Mouse (Mus musculus): ENCODE results near the gene Mrpl4. TPM values are rescaled to one million over a fixed set of nuclear protein-coding genes. Genes with fewer than 3 reads are reported as not detected.
"Not testable (repeated sequence)": the region's sequence is repeated elsewhere in the genome, so short reads cannot be mapped to it uniquely, and the experiment has no call there.

Gene Mrpl4
- polyA plus RNA-seq, 1 experiment from 2014 or later, result 114 TPM

DNA sequence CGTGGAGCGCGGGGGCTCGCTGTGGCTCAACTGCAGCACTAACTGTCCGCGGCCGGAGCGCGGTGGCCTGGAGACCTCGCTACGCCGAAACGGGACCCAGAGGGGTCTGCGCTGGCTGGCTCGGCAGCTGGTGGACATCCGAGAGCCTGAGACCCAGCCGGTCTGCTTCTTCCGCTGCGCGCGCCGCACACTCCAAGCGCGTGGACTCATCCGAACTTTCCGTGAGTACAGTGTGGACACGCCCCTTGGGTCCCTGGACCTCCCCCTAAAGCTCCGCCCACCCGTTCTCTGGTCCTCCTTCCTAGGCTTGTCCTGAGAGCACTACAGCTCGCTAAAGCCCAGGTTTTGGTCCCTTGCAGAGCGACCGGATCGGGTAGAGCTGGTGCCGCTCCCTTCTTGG is 30.6 kb downstream of the Mrpl4 start:
- no peak for ATAC-seq (ENCODE audit: low FRiP score)
- WGBS, result under 1% methylated on average over 34 of the region's 34 CpGs
- H3K9ac ChIP-seq (replicated peaks), result peak overlapping the region; percentile 47

GRCm38 (mm10) chr9:21034481-21035085 is 32.0 kb downstream of the Mrpl4 start:
- Histone ChIP-seq H3K4me2 (peak overlapping the region; percentile 85), H3K4me1 (peaks cover 79% of the 10 kb centered on the region), H3K4me3 (replicated peaks) (0 out of 2 replicates have a peak overlapping the region, but pooled peaks have one; percentile 51), H3K36me3 (no peaks in the 10 kb centered on the region), H3K27ac (replicated peaks) (no peak overlapping the region), H3K9me3 (replicated peaks) (no peaks in the 10 kb centered on the region), H3K9ac (replicated peaks) (no peak overlapping the region), H3K27me3 (replicated peaks) (peaks cover 84% of the 10 kb centered on the region)
- 4% methylated on average over 17 of the region's 17 CpGs for WGBS
- no peak for ATAC-seq (ENCODE audit: low FRiP score)

More for the DNA sequence above, 30.6 kb downstream of the Mrpl4 start:
- peak overlapping the region; percentile 48 for H3K4me3 ChIP-seq (replicated peaks)
- no peak overlapping the region for H3K27ac ChIP-seq (replicated peaks)
- no peaks in the 10 kb centered on the region for H3K9me3 ChIP-seq (replicated peaks)
- peak overlapping the region; percentile 86 for H3K4me2 ChIP-seq
- H3K36me3 ChIP-seq, result no peaks in the 10 kb centered on the region
- peaks cover 85% of the 10 kb centered on the region for H3K27me3 ChIP-seq (replicated peaks)
- peaks cover 85% of the 10 kb centered on the region for H3K4me1 ChIP-seq

- Histone ChIP-seq H3K9ac (replicated peaks) (no peak overlapping the region), H3K4me2 (peak overlapping the region; percentile 85), H3K4me1 (peaks cover 71% of the 10 kb centered on the region)
Observed at GRCm38 (mm10) chr9:21035586-21035985, 33.0 kb downstream of the Mrpl4 start.

DNA sequence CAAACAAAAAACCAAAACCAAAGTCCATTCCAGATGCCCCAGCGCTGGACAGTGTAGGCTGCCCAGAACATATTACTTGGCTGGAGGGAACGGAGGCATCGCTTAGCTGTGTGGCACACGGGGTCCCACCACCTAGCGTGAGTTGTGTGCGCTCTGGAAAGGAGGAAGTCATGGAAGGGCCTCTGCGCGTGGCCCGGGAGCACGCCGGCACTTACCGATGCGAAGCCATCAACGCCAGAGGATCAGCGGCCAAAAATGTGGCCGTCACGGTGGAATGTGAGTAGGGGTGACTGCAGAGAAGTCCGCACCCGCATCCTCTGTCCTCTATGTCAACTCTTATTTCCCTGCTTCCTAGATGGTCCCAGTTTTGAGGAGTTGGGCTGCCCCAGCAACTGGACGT is 33.6 kb downstream of the Mrpl4 start:
- Histone ChIP-seq H3K4me1 (peaks cover 65% of the 10 kb centered on the region), H3K4me3 (replicated peaks) (peak overlapping the region; percentile 51)

More at GRCm38 (mm10) chr9:21035586-21035985, 33.0 kb downstream of the Mrpl4 start:
- H3K27ac ChIP-seq (replicated peaks), result no peak overlapping the region
- WGBS, result 20% methylated on average over 9 of the region's 9 CpGs
- H3K4me3 ChIP-seq (replicated peaks), result peak overlapping the region; percentile 51
- no peaks in the 10 kb centered on the region for H3K9me3 ChIP-seq (replicated peaks)
- H3K27me3 ChIP-seq (replicated peaks), result peaks cover 84% of the 10 kb centered on the region
- ATAC-seq (ENCODE audit: low FRiP score), result no peak
- H3K36me3 ChIP-seq, result no peaks in the 10 kb centered on the region

GRCm38 (mm10) chr9:21036666-21037065 is 34.1 kb downstream of the Mrpl4 start:
- Histone ChIP-seq H3K9me3 (replicated peaks) (no peaks in the 10 kb centered on the region), H3K9ac (replicated peaks) (peak overlapping the region; percentile 72; the same call in 1 of the 2 replicates), H3K36me3 (no peaks in the 10 kb centered on the region), H3K4me2 (peak overlapping the region; percentile 85), H3K4me1 (peaks cover 60% of the 10 kb centered on the region), H3K27me3 (replicated peaks) (peaks cover 85% of the 10 kb centered on the region), H3K27ac (replicated peaks) (no peak overlapping the region), H3K4me3 (replicated peaks) (peak overlapping the region; percentile 51)
- 3% methylated on average over 22 of the region's 22 CpGs for WGBS
- no peak for ATAC-seq (ENCODE audit: low FRiP score)

More for the DNA sequence above, 33.6 kb downstream of the Mrpl4 start:
- no peak overlapping the region for H3K9ac ChIP-seq (replicated peaks)
- H3K27me3 ChIP-seq (replicated peaks), result peaks cover 85% of the 10 kb centered on the region
- ATAC-seq (ENCODE audit: low FRiP score), result no peak
- H3K36me3 ChIP-seq, result no peaks in the 10 kb centered on the region
- H3K4me2 ChIP-seq, result peak overlapping the region; percentile 85
- 7% methylated on average over 20 of the region's 20 CpGs for WGBS
- H3K9me3 ChIP-seq (replicated peaks), result no peaks in the 10 kb centered on the region
- H3K27ac ChIP-seq (replicated peaks), result no peak overlapping the region

GRCm38 (mm10) chr9:21037481-21037891 is 34.9 kb downstream of the Mrpl4 start:
- H3K4me1 ChIP-seq, result peaks cover 52% of the 10 kb centered on the region
- H3K9ac ChIP-seq (replicated peaks), result peak overlapping the region; percentile 72
- under 1% methylated on average over 31 of the region's 31 CpGs for WGBS
- H3K36me3 ChIP-seq, result no peaks in the 10 kb centered on the region
- H3K9me3 ChIP-seq (replicated peaks), result no peaks in the 10 kb centered on the region
- H3K4me3 ChIP-seq (replicated peaks), result peak overlapping the region; percentile 51
- H3K27ac ChIP-seq (replicated peaks), result no peak overlapping the region
- ATAC-seq (ENCODE audit: low FRiP score), result peak; percentile 70
- peaks cover 80% of the 10 kb centered on the region for H3K27me3 ChIP-seq (replicated peaks)
- peak overlapping the region; percentile 85 for H3K4me2 ChIP-seq

DNA sequence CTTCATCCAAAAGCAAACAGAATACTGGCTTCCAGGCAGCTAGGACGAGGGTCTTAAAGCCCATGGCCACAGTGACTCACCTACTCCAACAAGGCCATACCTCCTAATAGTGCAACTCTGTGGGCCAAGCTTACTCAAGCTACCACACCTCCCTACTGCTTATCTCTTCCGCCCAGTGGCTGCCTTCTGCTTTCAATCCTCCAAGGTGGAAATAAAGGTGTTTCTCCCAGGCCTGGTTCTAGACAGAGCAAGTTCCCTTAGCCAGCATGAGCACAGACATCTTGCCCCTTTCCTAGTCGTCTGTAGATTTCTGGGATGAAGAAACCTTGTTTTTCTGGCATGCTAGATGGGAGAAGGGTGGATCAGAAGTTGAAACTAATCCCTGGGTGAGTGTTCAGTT is 37.2 kb downstream of the Mrpl4 start:
- H3K9me3 ChIP-seq (replicated peaks), result no peaks in the 10 kb centered on the region
- WGBS, result 72% methylated on average over 3 of the region's 3 CpGs
- H3K4me2 ChIP-seq, result no peak overlapping the region
- no peak overlapping the region for H3K9ac ChIP-seq (replicated peaks)
- peaks cover 59% of the 10 kb centered on the region for H3K27me3 ChIP-seq (replicated peaks)
- ATAC-seq (ENCODE audit: low FRiP score), result no peak
- no peak overlapping the region for H3K4me3 ChIP-seq (replicated peaks)
- no peaks in the 10 kb centered on the region for H3K36me3 ChIP-seq
- no peak overlapping the region for H3K27ac ChIP-seq (replicated peaks)
- peaks cover 34% of the 10 kb centered on the region for H3K4me1 ChIP-seq

DNA sequence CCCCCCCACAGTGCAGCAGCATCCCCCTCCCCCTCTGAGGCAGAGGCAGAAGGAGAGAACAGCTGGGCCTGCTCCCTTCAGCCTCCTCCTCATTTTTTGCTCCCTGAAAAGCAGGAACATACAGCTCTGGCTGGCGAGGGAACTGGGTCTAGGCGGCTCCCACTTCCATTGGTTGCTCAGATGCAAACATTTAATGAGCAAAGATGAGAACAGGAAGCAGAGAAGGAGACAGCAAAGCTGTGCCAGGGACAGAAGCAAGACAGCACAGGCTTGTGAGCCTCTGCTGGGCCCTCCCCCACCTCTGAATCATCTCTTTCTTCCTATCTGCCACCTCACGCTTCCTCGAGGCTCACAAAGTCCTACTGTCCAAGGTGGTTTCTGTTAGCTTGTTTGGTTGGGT is 38.8 kb downstream of the Mrpl4 start:
- Histone ChIP-seq H3K4me2 (no peak overlapping the region), H3K27ac (replicated peaks) (no peak overlapping the region), H3K4me1 (peaks cover 19% of the 10 kb centered on the region), H3K27me3 (replicated peaks) (peaks cover 44% of the 10 kb centered on the region), H3K36me3 (no peaks in the 10 kb centered on the region), H3K9me3 (replicated peaks) (no peaks in the 10 kb centered on the region), H3K9ac (replicated peaks) (no peak overlapping the region), H3K4me3 (replicated peaks) (no peak overlapping the region)
- ATAC-seq (ENCODE audit: low FRiP score), result no peak
- 54% methylated on average over 4 of the region's 4 CpGs for WGBS

DNA sequence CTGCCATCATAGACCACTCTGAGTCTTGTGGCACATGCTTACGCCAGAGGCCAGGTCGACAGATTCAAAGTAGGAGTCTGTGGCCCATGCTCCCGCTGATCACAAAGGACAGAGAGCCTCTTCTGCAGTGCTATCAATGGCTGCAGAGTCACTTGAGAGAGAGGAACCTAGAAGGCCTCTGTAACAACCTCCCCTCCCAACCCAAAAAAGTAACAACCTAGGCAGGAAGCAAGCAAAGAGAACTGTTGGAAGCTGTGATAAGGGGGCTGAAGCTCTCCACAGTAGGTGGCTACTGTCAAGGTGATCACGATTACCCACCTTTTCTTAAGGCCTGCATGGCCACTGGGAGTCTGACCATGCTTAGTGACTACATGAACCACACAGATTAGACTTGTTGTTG is 41.0 kb downstream of the Mrpl4 start:
- Histone ChIP-seq H3K4me1 (no peaks in the 10 kb centered on the region), H3K9me3 (replicated peaks) (no peaks in the 10 kb centered on the region), H3K9ac (replicated peaks) (no peak overlapping the region), H3K27me3 (replicated peaks) (peaks cover 22% of the 10 kb centered on the region), H3K27ac (replicated peaks) (no peak overlapping the region), H3K4me2 (no peak overlapping the region), H3K4me3 (replicated peaks) (no peak overlapping the region), H3K36me3 (no peaks in the 10 kb centered on the region)
- no peak for ATAC-seq (ENCODE audit: low FRiP score)
- WGBS, result 87% methylated on average over 4 of the region's 4 CpGs

DNA sequence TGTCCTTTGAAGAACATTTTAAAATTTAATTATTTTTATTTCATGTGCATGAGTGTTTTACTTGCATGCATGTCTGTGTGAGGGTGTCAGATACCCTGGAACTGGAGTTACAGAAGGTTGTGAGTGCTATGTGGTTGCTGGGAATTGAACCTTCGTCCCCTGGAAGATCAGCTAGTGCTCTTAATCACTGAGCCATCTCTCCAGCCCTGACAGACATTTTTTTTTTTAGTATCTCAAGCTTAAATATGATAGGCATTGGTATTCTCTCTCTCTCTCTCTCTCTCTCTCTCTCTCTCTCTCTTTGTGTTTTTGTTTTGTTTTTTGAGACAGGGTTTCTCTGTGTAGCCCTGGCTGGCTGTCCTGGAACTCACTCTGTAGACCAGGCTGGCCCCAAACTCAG is 42.2 kb downstream of the Mrpl4 start:
- ATAC-seq (ENCODE audit: low FRiP score); H3K36me3 ChIP-seq; H3K4me3 ChIP-seq (replicated peaks); H3K4me1 ChIP-seq; H3K27me3 ChIP-seq (replicated peaks); H3K27ac ChIP-seq (replicated peaks); H3K4me2 ChIP-seq; H3K9ac ChIP-seq (replicated peaks); H3K9me3 ChIP-seq (replicated peaks): not testable (repeated sequence)
- WGBS, result 59% methylated on average over 1 of the region's 1 CpGs

GRCm38 (mm10) chr9:21045235-21045634 is 42.7 kb downstream of the Mrpl4 start:
- H3K9ac ChIP-seq (replicated peaks), result no peak overlapping the region
- WGBS, result 83% methylated on average over 3 of the region's 3 CpGs
- peaks cover 5% of the 10 kb centered on the region for H3K27me3 ChIP-seq (replicated peaks)
- no peak for ATAC-seq (ENCODE audit: low FRiP score)
- no peaks in the 10 kb centered on the region for H3K9me3 ChIP-seq (replicated peaks)
- H3K4me2 ChIP-seq, result no peak overlapping the region
- no peak overlapping the region for H3K4me3 ChIP-seq (replicated peaks)
- no peaks in the 10 kb centered on the region for H3K36me3 ChIP-seq
- no peaks in the 10 kb centered on the region for H3K4me1 ChIP-seq
- no peak overlapping the region for H3K27ac ChIP-seq (replicated peaks)

DNA sequence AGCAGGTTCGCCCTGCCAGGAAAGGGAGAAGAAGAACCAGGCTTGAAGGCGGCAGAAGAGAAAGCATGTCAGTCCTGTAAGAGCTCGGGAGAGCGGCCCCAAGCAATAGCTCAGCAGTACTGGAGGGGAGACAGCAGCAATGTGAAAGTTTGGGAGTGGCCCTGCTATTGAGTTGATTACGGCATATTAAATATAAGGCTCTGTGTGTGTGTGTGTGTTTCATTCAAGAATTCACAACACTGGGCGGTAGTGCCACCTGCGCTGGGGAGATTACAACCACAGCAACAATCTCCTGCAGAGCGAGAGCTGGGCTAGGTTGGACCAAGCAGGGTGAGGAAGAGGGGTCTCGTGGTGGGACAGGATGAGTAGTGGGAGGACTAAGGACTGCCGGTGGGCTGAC is 49.0 kb downstream of the Mrpl4 start:
- Histone ChIP-seq H3K9ac (replicated peaks) (no peak overlapping the region), H3K36me3 (no peaks in the 10 kb centered on the region), H3K27ac (replicated peaks) (no peak overlapping the region), H3K9me3 (replicated peaks) (no peaks in the 10 kb centered on the region), H3K4me2 (no peak overlapping the region), H3K4me1 (no peaks in the 10 kb centered on the region), H3K4me3 (replicated peaks) (no peak overlapping the region), H3K27me3 (replicated peaks) (peaks cover 4% of the 10 kb centered on the region; the same call in 1 of the 2 replicates)
- WGBS, result 67% methylated on average over 10 of the region's 10 CpGs
- no peak for ATAC-seq (ENCODE audit: low FRiP score)

Data from neural tube, embryonic 15.5 days (tissue).